Mouse (Mus musculus): ENCODE measurements around the gene Hist1h2bg. TPM values are rescaled to one million over a fixed set of nuclear protein-coding genes. Genes with fewer than 3 reads are reported as not detected.
A peak's percentile ranks its signal among the peaks of the same experiment; 100 is the strongest.
"Not testable (repeated sequence)": the region's sequence is repeated elsewhere in the genome, so short reads cannot be mapped to it uniquely, and the experiment has no call there.

Gene Hist1h2bg
- total RNA-seq, 2 experiments from 2014 or later = 160 to 1,429 TPM

DNA sequence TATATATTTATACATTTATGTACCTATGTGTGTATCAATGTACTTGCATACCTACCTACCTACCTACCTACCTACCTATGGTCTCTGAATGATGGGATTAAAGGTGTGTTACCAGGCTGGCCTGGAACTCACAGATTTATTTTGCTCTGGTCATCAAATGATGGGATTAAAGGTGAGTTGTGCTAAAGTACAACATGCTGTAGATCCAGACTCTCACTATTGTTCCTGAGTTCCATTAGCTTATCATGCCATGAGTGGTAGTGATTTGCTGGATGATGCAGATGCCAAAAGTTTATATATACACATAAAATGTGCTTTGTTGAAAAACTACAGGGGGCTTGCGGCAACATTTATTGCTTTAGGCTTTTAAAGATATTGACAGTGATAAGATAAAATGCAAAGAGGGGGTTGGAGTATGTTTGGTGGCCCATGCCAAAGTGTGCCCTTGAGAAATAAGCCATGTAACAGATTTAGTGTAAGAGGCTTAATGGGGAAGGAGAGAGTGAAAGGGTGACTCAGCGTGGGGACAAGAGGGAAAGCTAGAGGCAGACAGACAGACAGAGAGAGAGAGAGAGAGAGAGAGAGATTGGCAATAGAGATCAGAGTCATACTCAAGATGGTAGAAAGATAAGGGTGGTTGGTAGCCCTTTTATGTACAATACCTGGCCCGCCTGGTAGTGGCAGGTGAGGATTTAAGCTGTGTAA, 34.0 kb upstream of the Hist1h2bg start:
- no peak for ATAC-seq (replicated peaks; ENCODE audit: poor library complexity, severe bottlenecking)

GRCm38 (mm10) chr13:23538249-23538648, 32.9 kb upstream of the Hist1h2bg start:
- ATAC-seq (replicated peaks; ENCODE audit: poor library complexity, severe bottlenecking) = peak; percentile 28

DNA sequence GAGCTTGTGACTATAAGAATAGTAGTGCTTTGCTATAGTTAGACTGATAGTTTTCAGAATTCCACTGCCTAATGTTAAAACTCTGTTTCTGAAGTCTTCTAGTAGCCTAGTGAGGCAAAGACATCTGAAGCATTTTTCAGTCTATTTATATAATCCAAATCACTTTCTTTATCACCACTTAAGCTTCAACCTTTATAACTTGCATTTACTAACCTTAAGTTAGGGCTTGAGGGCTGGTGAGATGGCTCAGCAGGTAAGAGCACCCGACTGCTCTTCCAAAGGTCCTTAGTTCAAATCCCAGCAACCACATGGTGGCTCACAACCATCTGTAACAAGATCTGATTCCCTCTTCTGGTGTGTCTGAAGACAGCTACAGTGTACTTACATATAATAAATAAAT, 31.4 kb upstream of the Hist1h2bg start:
- not testable (repeated sequence) for ATAC-seq (replicated peaks; ENCODE audit: poor library complexity, severe bottlenecking)

DNA sequence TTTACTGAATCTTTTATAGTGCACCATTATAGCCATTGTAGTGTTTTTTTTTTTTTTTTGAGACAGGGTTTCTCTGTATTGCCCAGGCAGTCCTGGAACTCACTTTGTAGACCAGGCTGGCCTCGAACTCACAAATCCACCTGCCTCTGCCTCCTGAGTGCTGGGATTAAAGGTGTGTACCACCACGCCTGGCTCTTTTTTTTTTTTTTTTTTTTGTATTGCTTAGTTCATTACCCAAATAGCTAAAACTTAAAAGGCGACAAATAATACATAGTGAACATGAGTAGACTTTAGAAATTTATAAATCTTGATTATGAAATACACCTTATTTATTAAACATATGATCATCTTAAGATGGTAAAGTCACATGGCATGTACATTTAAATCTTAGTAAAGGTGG, 29.7 kb upstream of the Hist1h2bg start:
- ATAC-seq (replicated peaks; ENCODE audit: poor library complexity, severe bottlenecking) = no peak

- ATAC-seq (replicated peaks; ENCODE audit: poor library complexity, severe bottlenecking) = not testable (repeated sequence)
These were observed 28.8 kb upstream of the Hist1h2bg start for GRCm38 (mm10) chr13:23542225-23542980.

DNA sequence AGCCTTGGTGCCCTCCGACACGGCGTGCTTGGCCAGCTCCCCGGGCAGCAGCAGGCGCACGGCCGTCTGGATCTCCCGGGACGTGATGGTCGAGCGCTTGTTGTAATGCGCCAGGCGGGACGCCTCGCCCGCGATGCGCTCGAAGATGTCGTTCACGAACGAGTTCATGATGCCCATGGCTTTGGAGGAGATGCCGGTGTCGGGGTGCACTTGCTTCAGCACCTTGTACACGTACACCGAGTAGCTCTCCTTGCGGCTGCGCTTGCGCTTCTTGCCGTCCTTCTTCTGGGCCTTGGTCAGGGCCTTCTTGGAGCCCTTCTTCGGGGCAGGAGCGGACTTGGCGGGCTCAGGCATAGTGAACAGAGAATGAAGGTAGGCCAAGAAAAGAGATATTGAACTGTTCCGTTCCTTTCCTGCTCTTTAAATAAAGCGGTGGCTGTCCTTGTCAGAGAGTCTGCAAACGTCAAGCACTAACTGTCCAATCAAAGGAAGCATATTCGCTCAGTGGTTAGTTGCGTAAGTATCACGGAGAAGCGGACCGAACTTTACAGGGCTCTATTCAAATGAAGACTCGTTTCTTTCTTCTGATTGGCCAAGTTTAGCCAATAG, 28.1 kb upstream of the Hist1h2bg start, which contains the start of gene Hist1h2bh:
Gene Hist1h2bh, minus strand, starts transcription at position 394 of the 609 bp plus-strand sequence.
- ATAC-seq (replicated peaks; ENCODE audit: poor library complexity, severe bottlenecking) = peak; percentile 85

GRCm38 (mm10) chr13:23543965-23544786, 27.0 kb upstream of the Hist1h2bg start, which contains the start of gene Hist1h3f:
Gene Hist1h3f (plus strand): TSS chr13:23544052.
- ATAC-seq (replicated peaks; ENCODE audit: poor library complexity, severe bottlenecking) = peak; percentile 72

GRCm38 (mm10) chr13:23544787-23545120, 26.4 kb upstream of the Hist1h2bg start:
- ATAC-seq (replicated peaks; ENCODE audit: poor library complexity, severe bottlenecking) = peak; percentile 27

DNA sequence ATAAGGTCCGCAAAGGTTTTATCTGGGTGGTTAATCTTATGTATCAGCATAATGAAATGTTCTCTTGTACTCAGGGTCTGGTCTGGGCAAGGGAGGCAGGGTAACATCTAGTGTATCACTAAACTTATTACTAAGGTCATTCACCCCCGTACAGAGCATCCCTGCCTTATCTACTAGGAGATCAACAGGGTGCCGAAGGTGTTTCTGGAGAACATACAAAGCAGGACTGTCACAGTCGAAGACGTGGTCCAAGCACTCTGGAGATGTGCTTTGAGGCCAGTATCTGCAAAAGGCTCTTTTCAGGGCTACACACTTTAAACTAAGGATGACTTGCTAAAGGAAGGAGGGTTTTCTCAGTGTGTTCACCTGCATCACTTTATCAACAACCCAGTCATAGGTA, 24.5 kb upstream of the Hist1h2bg start:
- no peak for ATAC-seq (replicated peaks; ENCODE audit: poor library complexity, severe bottlenecking)

DNA sequence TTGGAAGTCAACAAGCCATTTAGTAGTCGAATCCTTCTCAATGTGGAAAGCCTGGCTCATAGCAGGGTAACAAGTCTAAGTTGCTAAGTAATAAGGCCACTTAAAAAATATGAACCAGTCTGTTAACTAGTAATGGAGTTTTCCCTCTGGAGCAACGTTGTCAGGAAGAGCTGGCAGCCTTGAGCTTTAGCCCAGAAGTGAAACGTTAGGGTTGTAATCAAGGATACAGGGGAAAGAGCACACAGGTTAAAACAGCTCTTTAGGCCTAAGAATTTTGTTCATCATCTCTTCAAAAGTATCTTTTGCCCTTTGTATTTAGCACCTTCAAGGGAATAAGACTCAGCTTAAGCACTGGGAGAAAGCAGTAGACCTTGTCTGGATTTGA, 20.4 kb upstream of the Hist1h2bg start:
- ATAC-seq (replicated peaks; ENCODE audit: poor library complexity, severe bottlenecking) = no peak

DNA sequence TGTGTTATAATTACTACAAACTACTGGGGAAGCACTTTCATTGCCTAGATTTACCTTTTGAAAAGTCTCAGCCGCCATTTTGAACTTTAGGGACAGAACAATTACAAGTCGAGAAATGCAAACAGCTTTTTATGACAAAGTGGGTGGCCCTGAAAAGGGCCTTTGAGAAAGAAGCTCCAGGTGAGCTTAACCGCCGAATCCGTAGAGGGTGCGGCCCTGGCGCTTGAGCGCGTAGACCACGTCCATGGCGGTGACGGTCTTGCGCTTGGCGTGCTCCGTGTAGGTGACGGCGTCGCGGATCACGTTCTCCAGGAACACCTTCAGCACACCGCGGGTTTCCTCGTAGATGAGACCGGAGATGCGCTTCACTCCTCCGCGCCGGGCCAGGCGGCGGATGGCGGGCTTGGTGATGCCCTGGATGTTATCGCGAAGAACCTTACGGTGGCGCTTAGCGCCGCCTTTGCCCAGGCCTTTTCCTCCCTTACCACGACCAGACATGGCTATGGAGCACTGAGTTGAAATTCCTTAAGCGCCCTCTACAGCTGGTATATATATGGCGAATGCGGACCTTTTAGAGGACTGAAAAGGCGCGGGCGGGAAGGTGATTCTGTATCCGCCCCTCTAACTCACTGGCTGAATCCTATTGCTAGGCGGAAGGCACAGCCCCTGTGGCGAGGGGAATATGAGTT, 19.9 kb upstream of the Hist1h2bg start, which contains the start of gene Hist1h4f:
Gene Hist1h4f, minus strand, starts transcription at position 503 of the 689 bp plus-strand sequence.
- peak; percentile 63 for ATAC-seq (replicated peaks; ENCODE audit: poor library complexity, severe bottlenecking)

- no peak for ATAC-seq (replicated peaks; ENCODE audit: poor library complexity, severe bottlenecking)
These were observed 19.0 kb upstream of the Hist1h2bg start for GRCm38 (mm10) chr13:23551931-23552914.

DNA sequence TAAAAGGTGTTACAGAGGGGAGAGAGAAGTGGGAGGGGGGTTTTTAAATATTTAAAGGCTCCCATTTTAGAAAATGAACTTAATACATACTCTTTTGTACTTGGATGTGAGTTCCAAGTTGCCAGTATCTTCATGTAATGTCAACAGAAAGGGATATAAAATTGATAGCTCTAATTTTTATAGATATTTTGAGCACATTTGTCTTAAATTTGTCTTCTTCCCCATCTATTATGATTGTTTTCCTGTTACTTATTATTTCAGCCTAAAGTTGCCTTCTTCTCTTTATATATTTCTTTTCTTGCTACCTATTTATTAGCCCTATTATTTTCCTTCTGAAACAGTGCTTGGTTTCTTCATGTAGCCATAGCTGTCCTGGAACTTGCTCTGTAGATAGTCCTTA, 18.2 kb upstream of the Hist1h2bg start, which contains the start of gene Hist1h1d:
Gene Hist1h1d, plus strand, starts transcription at position 301 of the 400 bp plus-strand sequence.
- no peak for ATAC-seq (replicated peaks; ENCODE audit: poor library complexity, severe bottlenecking)

DNA sequence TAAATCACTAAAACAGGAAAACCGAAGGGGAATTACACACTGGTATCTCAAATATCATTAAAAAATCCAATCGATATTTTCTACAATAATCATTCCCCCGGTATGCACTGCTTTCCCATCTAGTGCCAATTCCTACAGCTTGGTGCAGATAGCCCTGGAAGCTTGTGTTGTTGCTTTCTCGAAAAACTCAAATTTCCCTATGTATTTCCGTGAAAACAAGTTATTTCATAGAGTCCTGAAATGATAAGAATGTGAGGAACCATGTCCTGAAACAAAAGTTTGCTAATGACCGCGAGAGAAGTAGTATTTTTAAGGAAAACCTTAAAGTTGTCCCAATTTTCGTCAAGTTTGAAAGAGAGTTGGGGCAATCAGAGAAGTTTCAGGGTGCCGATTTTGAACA, 16.8 kb upstream of the Hist1h2bg start:
- ATAC-seq (replicated peaks; ENCODE audit: poor library complexity, severe bottlenecking) = no peak

- ATAC-seq (replicated peaks; ENCODE audit: poor library complexity, severe bottlenecking) = peak; percentile 64
These were observed 16.0 kb upstream of the Hist1h2bg start for GRCm38 (mm10) chr13:23554925-23555838.

DNA sequence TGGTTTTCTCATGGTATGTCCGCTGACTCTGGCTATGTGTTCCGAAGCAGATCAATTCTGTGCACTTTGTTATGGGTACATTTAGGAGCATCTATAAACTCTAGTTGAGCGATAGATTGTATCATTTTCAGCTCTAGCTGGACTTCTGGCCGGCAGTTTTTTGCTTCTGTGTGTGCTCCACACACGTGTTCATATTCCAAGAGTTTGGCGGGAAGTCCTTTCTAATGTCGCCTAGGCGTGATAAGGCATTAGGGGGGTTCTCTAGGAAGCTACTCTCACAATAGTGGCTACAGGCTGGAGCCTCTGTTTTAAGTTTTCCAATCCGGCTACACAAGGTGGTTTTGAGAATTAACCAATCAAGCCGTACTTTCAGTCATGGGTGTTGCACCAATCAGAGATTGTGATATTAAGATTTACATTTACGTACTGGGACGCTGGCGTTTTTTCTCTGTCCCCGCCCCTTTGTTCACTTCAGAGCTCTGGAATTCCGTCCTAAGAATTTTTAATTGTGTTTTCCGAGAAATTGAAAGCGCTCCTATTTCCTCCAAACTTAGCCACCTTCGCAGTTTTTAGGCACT, 15.3 kb upstream of the Hist1h2bg start:
- peak; percentile 59 for ATAC-seq (replicated peaks; ENCODE audit: poor library complexity, severe bottlenecking)

DNA sequence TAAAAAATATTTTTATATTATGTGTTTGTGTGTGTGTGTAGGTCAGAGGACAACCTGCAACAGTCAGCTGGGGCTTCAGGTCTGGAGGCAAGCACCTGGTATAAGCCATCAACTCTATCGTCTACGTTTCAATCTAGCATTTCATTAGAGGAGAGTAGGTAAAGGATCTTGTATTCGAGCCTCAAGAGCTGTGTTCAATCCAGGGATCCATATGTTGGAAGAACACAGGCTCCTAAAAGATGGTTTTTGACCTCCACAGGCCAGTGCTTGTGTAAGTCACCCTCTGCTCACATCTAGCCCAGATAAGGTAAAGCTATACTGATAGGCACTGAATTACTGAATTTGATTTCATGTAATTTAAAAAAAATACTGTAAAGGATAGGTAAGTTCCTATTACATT, 14.3 kb upstream of the Hist1h2bg start:
- no peak for ATAC-seq (replicated peaks; ENCODE audit: poor library complexity, severe bottlenecking)
